Mouse (Mus musculus) heart, postnatal 14 days (tissue): ENCODE measurements around the gene Plekhh1. TPM values are rescaled to one million over a fixed set of nuclear protein-coding genes. Genes with fewer than 3 reads are reported as not detected.

Experiments
- DNase-seq, 2 experiments: peaks; one replicate each; pipeline ENCODE4 v3.0.0; 2021 to 2022
- intact Hi-C: fragments of 180-260 bp; cut with DNase I; formaldehyde crosslinking; loops from one replicate; pipeline ENCODE4 v1.15.1; 2025
- total RNA-seq, 2 experiments: library from RNA; stranded (reverse); gene quantifications; 2 replicates each; pipeline ENCODE4 v1.2.3; 2021

The Plekhh1 gene
- total RNA-seq, 2 experiments from 2014 or later: 5.5 to 5.7 TPM

GRCm38 (mm10) chr12:79067526-79067925 is 38.6 kb downstream of the Plekhh1 start:
- DNase-seq: no peak
- intact Hi-C loops: no loop called here

- DNase-seq: no peak
- intact Hi-C loops: no loop called here
Measured at GRCm38 (mm10) chr12:79068306-79068705, 39.3 kb downstream of the Plekhh1 start.

- DNase-seq: no peak
- intact Hi-C loops: no loop called here
Measured at GRCm38 (mm10) chr12:79069187-79069608, 40.2 kb downstream of the Plekhh1 start.

GRCm38 (mm10) chr12:79069916-79070315 is 41.0 kb downstream of the Plekhh1 start:
- DNase-seq: no peak
- intact Hi-C loops: no loop called here

GRCm38 (mm10) chr12:79070736-79071333 is 41.9 kb downstream of the Plekhh1 start:
- no peak for DNase-seq
- intact Hi-C loops: no loop called here

- intact Hi-C loops: no loop called here
- DNase-seq: no peak
Measured at GRCm38 (mm10) chr12:79072576-79072975, 43.6 kb downstream of the Plekhh1 start.

GRCm38 (mm10) chr12:79073362-79073761 is 44.4 kb downstream of the Plekhh1 start:
- intact Hi-C loops: no loop called here
- DNase-seq: no peak

GRCm38 (mm10) chr12:79089182-79089812 is 60.3 kb downstream of the Plekhh1 start, which contains the start of gene Pigh:
Gene Pigh (minus strand): TSS chr12:79089651.
- peak; percentile 83 to 87 for DNase-seq
- intact Hi-C loops: no loop called here

- DNase-seq: peak; percentile 59 to 69
- intact Hi-C loops: loop anchor here (1.0 kb wide), 2 partner anchors 69 to 174 kb away; no protein-coding TSS in a partner anchor
Measured at GRCm38 (mm10) chr12:79092569-79092968, 63.6 kb downstream of the Plekhh1 start.

- intact Hi-C loops: loop anchor here (1.0 to 5.0 kb wide), 2 partner anchors 178 to 230 kb away; no protein-coding TSS in a partner anchor
- DNase-seq: peak in 1 of 2 experiments; percentile 50
Measured at GRCm38 (mm10) chr12:79097106-79097752, 68.3 kb downstream of the Plekhh1 start.

- intact Hi-C loops: no loop called here
- no peak for DNase-seq
Measured at GRCm38 (mm10) chr12:79103773-79104172, 74.8 kb downstream of the Plekhh1 start.

GRCm38 (mm10) chr12:79104544-79104943 is 75.6 kb downstream of the Plekhh1 start:
- intact Hi-C loops: no loop called here
- no peak for DNase-seq

GRCm38 (mm10) chr12:79105312-79105711 is 76.3 kb downstream of the Plekhh1 start:
- no peak for DNase-seq
- intact Hi-C loops: no loop called here

- DNase-seq: no peak
- intact Hi-C loops: no loop called here
Measured at GRCm38 (mm10) chr12:79118991-79119390, 90.0 kb downstream of the Plekhh1 start.

GRCm38 (mm10) chr12:79122820-79123219 is 93.9 kb downstream of the Plekhh1 start:
- intact Hi-C loops: no loop called here
- no peak for DNase-seq

GRCm38 (mm10) chr12:79130299-79131177 is 101.6 kb downstream of the Plekhh1 start, which contains the start of gene Arg2:
Gene Arg2 (plus strand): TSS chr12:79130777.
- peak; percentile 34 to 39 for DNase-seq
- intact Hi-C loops: no loop called here
